Mouse (Mus musculus) forebrain, embryonic 15.5 days (tissue): ENCODE measurements at regions not wholly inside any gene's neighbourhood (a gene's known extent, or its start where the extent isn't known, plus 50 kb on each side); places are given as distances from the start of the nearest gene placed in this dataset.
"Not testable (repeated sequence)": the region's sequence is repeated elsewhere in the genome, so short reads cannot be mapped to it uniquely, and the experiment has no call there.

ENCODE experiments used
- ATAC-seq: fragments of 200-750 bp; cut with Nextera tagmentation; replicated peaks from 2 replicates; pipeline ENCODE4 v1.8.0; 2017; ENCODE audit warnings: mild to moderate bottlenecking, moderate TSS enrichment, moderate library complexity
- H3K27ac ChIP-seq: fragments of 300-500 bp; sonication (generic); replicated peaks from 2 replicates; pipeline ENCODE4 v1.5.1; 2015; ENCODE audit warnings: mild to moderate bottlenecking, inconsistent platforms
- H3K27me3 ChIP-seq: fragments of 300-500 bp; sonication (generic); 2 replicates; pipeline ENCODE4 v1.6.1; 2015; ENCODE audit warnings: inconsistent platforms
- H3K36me3 ChIP-seq: fragments of 300-500 bp; sonication (generic); 2 replicates; pipeline ENCODE4 v1.6.1; 2015; ENCODE audit warnings: mild to moderate bottlenecking, inconsistent platforms
- H3K4me1 ChIP-seq: fragments of 300-500 bp; sonication (generic); 2 replicates; pipeline ENCODE4 v1.6.1; 2015; ENCODE audit warnings: inconsistent platforms
- H3K4me2 ChIP-seq: fragments of 300-500 bp; sonication (generic); replicated peaks from 2 replicates; pipeline ENCODE4 v1.6.1; 2015; ENCODE audit warnings: mild to moderate bottlenecking, inconsistent platforms
- H3K4me3 ChIP-seq: fragments of 300-500 bp; sonication (generic); 2 replicates; pipeline ENCODE4 v1.5.1; 2015; ENCODE audit warnings: mild to moderate bottlenecking, inconsistent platforms
- H3K9ac ChIP-seq: fragments of 300-500 bp; sonication (generic); replicated peaks from 2 replicates; pipeline ENCODE4 v1.6.1; 2015; ENCODE audit warnings: mild to moderate bottlenecking, inconsistent platforms
- H3K9me3 ChIP-seq: fragments of 300-500 bp; sonication (generic); 2 replicates; pipeline ENCODE4 v1.6.1; 2016; ENCODE audit warnings: inconsistent platforms
- WGBS: fragments of 180-500 bp; shearing (Covaris S2); methylation state at CpG from one replicate; pipeline ENCODE4 v1.1.7; 2015; ENCODE audit warnings: mixed read lengths; 5-methylcytosine and 5-hydroxymethylcytosine counted together

DNA sequence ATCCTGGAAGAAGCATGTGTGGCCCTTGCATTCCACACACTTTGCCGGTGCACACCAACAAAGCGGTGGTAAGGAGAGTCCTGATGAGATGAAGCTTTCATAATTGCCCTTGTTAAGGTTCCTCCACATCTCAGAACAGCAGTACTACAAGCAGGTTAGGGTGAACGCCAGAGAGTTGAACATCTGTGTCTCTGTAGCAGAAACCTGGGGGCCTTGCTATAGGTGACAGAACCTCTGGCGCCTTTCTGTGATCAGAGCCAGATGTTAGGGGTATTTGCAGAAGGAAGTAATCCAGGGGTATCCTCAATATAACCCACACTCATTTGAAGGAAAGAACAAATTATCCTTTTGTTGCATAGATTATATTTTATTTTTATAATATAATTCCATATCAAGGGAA is 1850.1 kb downstream of the 9330182O14Rik start:
- H3K9me3 ChIP-seq, result no peaks in the 10 kb centered on the region
- H3K4me2 ChIP-seq, result no peak overlapping the region
- ATAC-seq, result no peak
- no peak overlapping the region for H3K27ac ChIP-seq
- H3K9ac ChIP-seq, result no peak overlapping the region
- H3K36me3 ChIP-seq, result no peaks in the 10 kb centered on the region
- no peaks in the 10 kb centered on the region for H3K4me1 ChIP-seq
- 97% methylated on average over 4 of the region's 4 CpGs for WGBS
- H3K27me3 ChIP-seq, result no peaks in the 10 kb centered on the region
- no peak overlapping the region for H3K4me3 ChIP-seq

- no peak overlapping the region for H3K4me3 ChIP-seq
- no peak overlapping the region for H3K27ac ChIP-seq
- 84% methylated on average over 3 of the region's 3 CpGs for WGBS
- no peak overlapping the region for H3K4me2 ChIP-seq
- no peaks in the 10 kb centered on the region for H3K9me3 ChIP-seq
- H3K36me3 ChIP-seq, result no peaks in the 10 kb centered on the region
- no peak for ATAC-seq
- no peaks in the 10 kb centered on the region for H3K27me3 ChIP-seq
- H3K4me1 ChIP-seq, result no peaks in the 10 kb centered on the region
- no peak overlapping the region for H3K9ac ChIP-seq
Measured at GRCm38 (mm10) chr15:41986264-41986663, 1852.1 kb downstream of the 9330182O14Rik start.

- Histone ChIP-seq H3K27me3 (no peaks in the 10 kb centered on the region), H3K4me1 (no peaks in the 10 kb centered on the region), H3K4me2 (no peak overlapping the region), H3K36me3 (no peaks in the 10 kb centered on the region), H3K9ac (no peak overlapping the region), H3K4me3 (no peak overlapping the region), H3K27ac (no peak overlapping the region), H3K9me3 (no peaks in the 10 kb centered on the region)
- no peak for ATAC-seq
- 50% methylated on average over 2 of the region's 2 CpGs for WGBS
Measured at GRCm38 (mm10) chr15:41989065-41989464, 1854.9 kb downstream of the 9330182O14Rik start.

GRCm38 (mm10) chr15:41991816-41992215 is 1857.7 kb downstream of the 9330182O14Rik start:
- Histone ChIP-seq H3K4me2 (no peak overlapping the region), H3K27ac (no peak overlapping the region), H3K9me3 (no peaks in the 10 kb centered on the region), H3K9ac (no peak overlapping the region), H3K36me3 (no peaks in the 10 kb centered on the region), H3K27me3 (no peaks in the 10 kb centered on the region), H3K4me3 (no peak overlapping the region), H3K4me1 (no peaks in the 10 kb centered on the region)
- ATAC-seq, result no peak

DNA sequence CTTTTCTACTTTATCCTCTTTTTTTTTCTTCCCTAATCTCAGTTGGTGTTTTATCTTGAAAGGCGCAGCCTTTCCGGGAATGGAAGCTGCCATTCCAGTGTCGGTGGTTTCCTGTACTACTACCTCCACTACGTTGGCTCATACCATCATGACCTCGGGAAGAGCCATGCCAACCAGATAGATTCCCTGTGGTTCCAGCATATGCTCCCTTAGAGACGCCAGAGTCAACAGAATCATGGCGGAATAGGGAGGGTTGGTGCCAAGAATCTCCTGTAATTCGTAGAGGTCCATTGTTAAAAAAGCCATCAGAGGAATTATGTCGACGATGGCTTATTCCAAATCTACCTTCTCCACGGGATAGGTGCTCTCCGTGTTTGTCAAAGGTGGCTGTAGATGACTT is 1898.1 kb downstream of the 9330182O14Rik start:
- 95% methylated on average over 12 of the region's 12 CpGs for WGBS

DNA sequence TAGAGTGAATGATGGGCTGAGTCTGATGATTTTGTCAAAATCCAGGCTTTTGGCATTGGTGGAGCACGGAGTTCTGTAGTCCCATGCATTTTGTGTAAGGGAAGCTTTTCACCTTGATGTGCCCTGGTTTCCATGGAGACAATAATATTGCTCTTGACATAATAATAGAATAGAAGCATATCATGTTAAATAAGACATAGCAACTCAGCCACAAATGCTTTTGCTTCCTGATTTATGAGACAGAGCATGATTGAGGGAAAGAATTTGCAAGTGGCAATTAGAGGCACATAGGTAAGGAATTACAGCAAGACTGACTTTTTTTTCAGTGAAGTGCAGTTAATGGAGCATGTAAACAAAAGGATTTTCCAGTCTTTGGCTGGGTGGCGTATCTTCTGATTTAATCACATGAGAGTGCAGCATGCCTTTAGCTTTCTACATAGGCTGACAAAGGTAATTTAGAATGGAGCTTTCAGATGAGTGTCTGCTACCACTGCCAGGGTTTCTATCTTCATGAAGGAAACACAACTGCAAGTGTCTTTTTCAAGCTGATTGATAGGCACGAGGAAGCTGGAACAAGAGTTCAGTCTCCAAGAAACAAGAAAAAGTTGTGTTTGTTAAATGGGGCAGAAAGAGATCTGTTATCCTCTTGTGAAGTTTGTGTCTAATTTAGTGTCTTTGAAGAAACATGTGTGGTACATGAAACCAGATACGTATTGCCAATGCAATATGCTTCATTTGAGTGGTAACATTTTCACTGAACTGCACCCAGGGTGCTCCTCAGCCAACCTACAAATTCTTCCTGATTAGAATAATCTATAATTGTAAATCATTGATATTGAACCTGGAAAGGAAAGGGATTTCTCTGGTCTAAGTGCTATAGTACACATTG is 1913.2 kb downstream of the 9330182O14Rik start:
- peak; percentile 57 for ATAC-seq
- Histone ChIP-seq H3K27ac (no peak overlapping the region; the same call in 1 of the 2 replicates), H3K9ac (no peak overlapping the region), H3K27me3 (no peaks in the 10 kb centered on the region), H3K4me1 (peaks cover 5% of the 10 kb centered on the region; the same call in 1 of the 2 replicates), H3K36me3 (no peaks in the 10 kb centered on the region), H3K4me3 (no peak overlapping the region), H3K9me3 (no peaks in the 10 kb centered on the region), H3K4me2 (no peak overlapping the region)
- WGBS, result 29% methylated on average over 4 of the region's 4 CpGs

More for the DNA sequence above, 1898.1 kb downstream of the 9330182O14Rik start:
- not testable (repeated sequence) for H3K9ac ChIP-seq, H3K4me3 ChIP-seq, H3K4me1 ChIP-seq, H3K4me2 ChIP-seq, H3K27ac ChIP-seq, H3K9me3 ChIP-seq, H3K36me3 ChIP-seq, H3K27me3 ChIP-seq, ATAC-seq

- H3K9ac ChIP-seq, result no peak overlapping the region
- H3K9me3 ChIP-seq, result no peaks in the 10 kb centered on the region
- no peak overlapping the region for H3K27ac ChIP-seq
- H3K4me2 ChIP-seq, result no peak overlapping the region
- no peaks in the 10 kb centered on the region for H3K27me3 ChIP-seq
- H3K4me1 ChIP-seq, result no peaks in the 10 kb centered on the region
- 56% methylated on average over 3 of the region's 3 CpGs for WGBS
- H3K4me3 ChIP-seq, result no peak overlapping the region
- peak; percentile 48; the same call in 1 of the 2 replicates for ATAC-seq
- no peaks in the 10 kb centered on the region for H3K36me3 ChIP-seq
Measured at GRCm38 (mm10) chr15:42056772-42057171, 1922.6 kb downstream of the 9330182O14Rik start.

DNA sequence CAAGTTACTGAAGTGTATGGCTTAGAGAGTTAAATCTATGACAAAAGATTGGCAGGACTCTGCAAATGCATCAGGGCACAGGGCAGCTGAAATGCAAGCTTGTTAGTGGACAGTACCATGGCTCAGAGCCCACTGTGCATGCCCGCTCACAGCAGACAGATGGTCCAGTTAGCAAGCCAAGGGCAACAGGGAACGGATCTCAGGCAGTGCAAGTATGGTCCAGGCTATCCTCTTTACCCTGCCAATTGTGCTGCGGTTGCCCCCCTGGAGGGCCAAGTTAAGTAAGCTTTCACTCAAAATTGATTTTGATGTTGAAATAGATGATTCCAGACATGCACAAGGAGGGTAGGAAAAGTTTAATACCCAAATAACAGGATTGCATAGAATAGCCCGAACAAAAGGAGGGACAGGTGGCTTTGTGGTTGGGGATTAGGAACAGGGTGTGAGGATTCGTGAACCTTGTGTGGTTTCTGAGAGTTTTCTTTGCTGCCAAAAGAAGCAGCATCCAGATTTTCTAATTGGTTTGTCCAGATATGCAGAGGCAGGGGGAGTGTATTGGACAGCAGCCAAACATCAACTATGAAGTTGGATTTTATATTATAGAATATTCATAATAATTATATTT is 1934.2 kb downstream of the 9330182O14Rik start:
- Histone ChIP-seq H3K4me2 (no peak overlapping the region), H3K9ac (no peak overlapping the region), H3K9me3 (no peaks in the 10 kb centered on the region), H3K4me1 (peaks cover 6% of the 10 kb centered on the region), H3K36me3 (no peaks in the 10 kb centered on the region), H3K27ac (0 out of 2 replicates have a peak overlapping the region, but pooled peaks have one; percentile 31), H3K27me3 (no peaks in the 10 kb centered on the region), H3K4me3 (no peak overlapping the region)
- WGBS, result 32% methylated on average over 5 of the region's 5 CpGs
- peak; percentile 88 for ATAC-seq

DNA sequence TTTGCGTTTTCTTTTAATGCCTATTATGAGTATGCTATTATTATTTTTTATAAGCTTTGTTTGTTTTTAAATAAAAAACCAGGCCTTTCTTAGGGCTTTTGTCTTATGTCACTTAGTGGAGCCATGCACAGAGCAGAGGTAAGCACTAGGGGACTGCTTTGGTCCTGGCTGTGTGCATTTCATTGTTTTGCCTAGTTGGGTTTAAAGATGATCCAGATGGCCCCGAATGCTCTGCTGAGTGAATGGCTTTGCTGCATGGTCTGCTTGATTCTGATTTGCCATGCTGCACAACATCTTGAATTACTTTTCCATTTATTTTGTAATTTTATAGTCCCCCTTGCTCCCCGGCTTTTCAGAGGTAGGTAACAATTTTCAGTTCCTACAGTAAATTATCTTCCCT is 1934.9 kb downstream of the 9330182O14Rik start:
- Histone ChIP-seq H3K4me1 (peaks cover 6% of the 10 kb centered on the region), H3K27ac (no peak overlapping the region), H3K36me3 (no peaks in the 10 kb centered on the region), H3K9me3 (no peaks in the 10 kb centered on the region), H3K4me3 (no peak overlapping the region), H3K27me3 (no peaks in the 10 kb centered on the region), H3K9ac (no peak overlapping the region), H3K4me2 (no peak overlapping the region)
- 65% methylated on average over 3 of the region's 3 CpGs for WGBS
- no peak; the same call in 1 of the 2 replicates for ATAC-seq

GRCm38 (mm10) chr15:42073486-42073885 is 1939.3 kb downstream of the 9330182O14Rik start:
- Histone ChIP-seq H3K36me3 (no peaks in the 10 kb centered on the region), H3K4me1 (peaks cover 1% of the 10 kb centered on the region), H3K4me3 (no peak overlapping the region), H3K9ac (no peak overlapping the region), H3K9me3 (no peaks in the 10 kb centered on the region), H3K27ac (no peak overlapping the region), H3K4me2 (no peak overlapping the region), H3K27me3 (no peaks in the 10 kb centered on the region)
- no peak for ATAC-seq

DNA sequence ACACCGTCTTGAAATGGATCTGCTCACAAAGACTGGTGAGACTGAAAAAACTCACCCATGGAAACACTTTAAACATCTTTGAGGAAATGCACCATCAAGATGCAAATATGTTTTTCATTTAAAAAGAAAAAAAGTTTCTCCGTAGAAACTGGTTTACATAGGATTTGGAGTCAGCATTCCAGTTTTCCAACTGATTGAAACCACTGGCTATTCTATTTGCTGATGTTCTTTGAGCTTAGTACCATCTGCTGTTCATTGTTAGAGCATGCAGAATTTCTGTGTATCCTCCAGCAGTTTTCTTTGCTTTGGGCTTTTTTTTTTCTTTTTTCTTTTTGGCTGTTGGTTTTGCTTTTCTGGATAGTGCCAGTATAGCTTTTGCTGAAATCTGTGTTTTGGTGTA is 1948.3 kb downstream of the 9330182O14Rik start:
- no peaks in the 10 kb centered on the region for H3K9me3 ChIP-seq
- no peak overlapping the region for H3K9ac ChIP-seq
- no peak overlapping the region for H3K27ac ChIP-seq
- H3K4me1 ChIP-seq, result no peaks in the 10 kb centered on the region
- H3K36me3 ChIP-seq, result no peaks in the 10 kb centered on the region
- no peaks in the 10 kb centered on the region for H3K27me3 ChIP-seq
- ATAC-seq, result no peak
- no peak overlapping the region for H3K4me2 ChIP-seq
- WGBS, result 92% methylated on average over 2 of the region's 2 CpGs
- H3K4me3 ChIP-seq, result no peak overlapping the region

GRCm38 (mm10) chr15:42100730-42101129 is 1966.6 kb downstream of the 9330182O14Rik start:
- no peak for ATAC-seq
- Histone ChIP-seq H3K4me3 (no peak overlapping the region), H3K27me3 (no peaks in the 10 kb centered on the region), H3K9me3 (no peaks in the 10 kb centered on the region), H3K9ac (no peak overlapping the region), H3K4me2 (no peak overlapping the region), H3K36me3 (no peaks in the 10 kb centered on the region), H3K27ac (no peak overlapping the region), H3K4me1 (no peaks in the 10 kb centered on the region)
- WGBS, result 60% methylated on average over 2 of the region's 2 CpGs
